Mouse (Mus musculus): ENCODE data around the gene Olfr173. TPM values are rescaled to one million over a fixed set of nuclear protein-coding genes. Genes with fewer than 3 reads are reported as not detected.

The Olfr173 gene
- polyA plus RNA-seq, 1 experiment from 2014 or later: not detected

Small RNAs within 50 kb of the gene (microRNA-seq; reads per million reads assigned to microRNA genes)
- not detected for gene Gm27564

Other genes with a start within 250 kb of the Olfr173 start
- gene Gm813, start 183.3 kb downstream of the Olfr173 start, polyA plus RNA-seq (2014; fragmentation: Nextera tagmentation; extraction: Ambion mirVana): not detected in 2 replicates
- not detected in 2 replicates for gene E330017A01Rik, start 161.5 kb downstream of the Olfr173 start, polyA plus RNA-seq (2014; fragmentation: Nextera tagmentation; extraction: Ambion mirVana)
- gene Cpox, start 130.0 kb downstream of the Olfr173 start, polyA plus RNA-seq (2014; fragmentation: Nextera tagmentation; extraction: Ambion mirVana): 38.4 and 41.3 TPM in 2 replicates
- not detected in 2 replicates for gene Gpr15, start 81.2 kb downstream of the Olfr173 start, polyA plus RNA-seq (2014; fragmentation: Nextera tagmentation; extraction: Ambion mirVana)
- gene Cldnd1, start 72.4 kb downstream of the Olfr173 start, polyA plus RNA-seq (2014; fragmentation: Nextera tagmentation; extraction: Ambion mirVana): 106 and 111 TPM in 2 replicates
- not detected in 2 replicates for gene Olfr172, start 37.1 kb downstream of the Olfr173 start, polyA plus RNA-seq (2014; fragmentation: Nextera tagmentation; extraction: Ambion mirVana)
- not detected in 2 replicates for gene Olfr175-ps1, start 26.5 kb upstream of the Olfr173 start, polyA plus RNA-seq (2014; fragmentation: Nextera tagmentation; extraction: Ambion mirVana)
- gene Olfr177, start 74.5 kb upstream of the Olfr173 start, polyA plus RNA-seq (2014; fragmentation: Nextera tagmentation; extraction: Ambion mirVana): not detected in 2 replicates
- gene Olfr178, start 91.8 kb upstream of the Olfr173 start, polyA plus RNA-seq (2014; fragmentation: Nextera tagmentation; extraction: Ambion mirVana): not detected in 2 replicates
- gene Olfr181, start 128.5 kb upstream of the Olfr173 start, polyA plus RNA-seq (2014; fragmentation: Nextera tagmentation; extraction: Ambion mirVana): not detected in 2 replicates
- not detected in 2 replicates for gene Olfr180, start 129.1 kb upstream of the Olfr173 start, polyA plus RNA-seq (2014; fragmentation: Nextera tagmentation; extraction: Ambion mirVana)
- not detected in 2 replicates for gene Olfr183, start 195.1 kb upstream of the Olfr173 start, polyA plus RNA-seq (2014; fragmentation: Nextera tagmentation; extraction: Ambion mirVana)
- not detected in 2 replicates for gene Olfr186, start 230.0 kb upstream of the Olfr173 start, polyA plus RNA-seq (2014; fragmentation: Nextera tagmentation; extraction: Ambion mirVana)
- not detected in 2 replicates for gene Olfr187, start 239.5 kb upstream of the Olfr173 start, polyA plus RNA-seq (2014; fragmentation: Nextera tagmentation; extraction: Ambion mirVana)

Data from heart, embryonic 14.5 days (tissue).